Mouse (Mus musculus): Measurements from ENCODE around the gene Cyp2w1. TPM values are rescaled to one million over a fixed set of nuclear protein-coding genes. Genes with fewer than 3 reads are reported as not detected.

The Cyp2w1 gene
- total RNA-seq (2021) = not detected
- long read RNA-seq, experiment 1 = 0 reads
- long read RNA-seq, experiment 2 = 0 reads

DNA sequence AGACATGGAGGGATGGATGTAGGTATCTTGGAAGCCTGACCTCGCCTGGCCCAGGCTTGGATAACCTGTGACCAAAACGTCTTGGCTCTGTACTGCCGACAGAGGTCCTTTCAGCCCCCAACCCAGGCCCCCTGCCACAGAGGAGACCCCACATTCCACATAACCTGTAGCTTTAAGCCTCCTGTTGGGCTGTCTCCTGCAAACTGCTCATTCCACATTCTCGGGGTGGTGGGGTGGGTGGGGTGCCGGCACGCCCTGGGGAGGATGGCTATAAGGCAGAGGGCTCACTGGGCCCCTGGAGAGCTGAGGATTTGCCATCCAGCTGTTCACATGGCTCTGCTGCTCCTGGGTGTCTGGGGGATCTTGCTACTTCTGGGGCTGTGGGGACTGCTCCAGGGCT lies at the start of gene Cyp2w1:
Gene Cyp2w1 (plus strand): TSS at position 301 of the 400 bp plus-strand sequence.
- DNase-seq = no peak

DNA sequence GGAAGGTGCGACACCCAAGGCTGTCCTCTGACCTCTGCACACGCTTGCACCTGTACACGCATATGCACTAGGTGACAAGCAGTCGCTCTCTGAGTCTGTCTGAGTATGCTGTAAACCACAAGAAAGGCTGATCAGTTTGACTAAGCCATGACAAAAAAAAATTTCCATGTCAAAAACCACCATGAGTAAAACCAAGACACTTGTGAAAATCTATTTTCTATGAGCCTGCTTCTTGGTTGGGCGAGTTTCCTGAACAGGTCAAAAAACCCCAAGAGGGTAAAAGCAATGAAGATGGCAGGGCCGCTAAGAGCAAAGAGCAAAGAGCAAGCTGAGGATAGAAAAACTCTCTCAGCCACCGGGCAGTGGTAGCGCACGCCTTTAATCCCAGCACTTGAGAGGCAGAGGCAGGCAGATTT lies 48.8 kb upstream of the Cyp2w1 start:
- DNase-seq = no peak

GRCm38 (mm10) chr5:139309946-139310345 lies 42.5 kb upstream of the Cyp2w1 start:
- DNase-seq = no peak

GRCm38 (mm10) chr5:139310477-139310876 lies 41.9 kb upstream of the Cyp2w1 start:
- DNase-seq = no peak

GRCm38 (mm10) chr5:139311822-139312221 lies 40.6 kb upstream of the Cyp2w1 start:
- DNase-seq = no peak

DNA sequence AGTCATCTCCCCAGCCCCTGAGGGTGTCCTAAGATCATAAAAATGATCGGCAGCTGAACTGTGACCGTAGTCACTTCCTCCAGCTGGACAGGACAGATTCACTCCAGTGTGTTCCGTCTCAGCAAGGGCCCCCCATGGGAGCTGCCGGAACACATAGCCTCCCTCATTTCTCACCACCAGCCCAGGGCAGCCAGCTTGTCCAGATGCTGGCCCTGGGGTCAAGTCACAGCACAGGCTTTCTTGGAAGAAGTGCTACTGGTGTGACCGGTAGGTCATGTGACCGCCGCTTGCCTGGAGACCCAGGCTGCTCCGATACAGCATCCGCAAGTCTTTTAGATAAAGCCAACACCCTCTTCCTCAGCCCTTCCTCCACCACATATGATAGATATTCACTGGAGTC lies 38.9 kb upstream of the Cyp2w1 start:
- DNase-seq = no peak

- no peak for DNase-seq
Observed at GRCm38 (mm10) chr5:139314941-139315642, 37.3 kb upstream of the Cyp2w1 start.

- no peak for DNase-seq
Observed at GRCm38 (mm10) chr5:139316982-139317675, 35.3 kb upstream of the Cyp2w1 start.

- DNase-seq = no peak
Observed at GRCm38 (mm10) chr5:139317751-139318504, 34.5 kb upstream of the Cyp2w1 start.

- DNase-seq = no peak
Observed at GRCm38 (mm10) chr5:139320424-139320823, 32.0 kb upstream of the Cyp2w1 start.

GRCm38 (mm10) chr5:139321331-139321730 lies 31.1 kb upstream of the Cyp2w1 start:
- DNase-seq = no peak

DNA sequence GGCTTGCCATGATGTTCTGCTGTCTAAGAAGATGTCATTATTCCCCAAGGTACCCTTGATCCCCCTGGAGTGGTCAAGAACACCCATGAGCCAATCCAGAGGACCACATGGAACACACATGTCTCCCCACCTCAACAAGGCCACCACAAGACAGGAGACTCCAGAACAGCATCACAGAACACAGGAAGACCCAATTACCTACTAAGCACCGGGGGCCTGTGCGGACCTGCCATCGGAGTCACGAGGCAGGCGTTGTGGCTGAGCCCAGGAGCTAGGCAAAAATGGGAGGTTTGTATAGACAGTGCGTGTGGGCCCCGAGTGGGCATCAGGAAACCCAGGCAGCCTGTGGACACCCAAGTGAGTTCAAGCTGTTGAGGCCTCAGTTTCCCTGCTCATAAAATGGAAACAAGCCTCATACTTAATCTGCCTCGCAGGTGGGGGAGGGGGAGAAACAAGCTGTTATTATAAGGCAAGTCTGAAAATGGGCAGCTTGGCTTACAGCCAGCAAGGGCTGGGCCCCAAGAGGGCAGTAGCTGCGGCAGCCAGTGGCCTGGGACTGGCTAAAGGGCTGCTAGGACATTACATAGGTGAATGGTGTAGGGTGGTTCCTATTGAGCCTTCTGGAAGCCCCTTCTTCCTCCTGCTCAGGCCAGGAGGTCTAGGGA lies 29.0 kb upstream of the Cyp2w1 start:
- peak; percentile 46 for DNase-seq

- no peak for DNase-seq
Observed at GRCm38 (mm10) chr5:139324045-139324491, 28.3 kb upstream of the Cyp2w1 start.

DNA sequence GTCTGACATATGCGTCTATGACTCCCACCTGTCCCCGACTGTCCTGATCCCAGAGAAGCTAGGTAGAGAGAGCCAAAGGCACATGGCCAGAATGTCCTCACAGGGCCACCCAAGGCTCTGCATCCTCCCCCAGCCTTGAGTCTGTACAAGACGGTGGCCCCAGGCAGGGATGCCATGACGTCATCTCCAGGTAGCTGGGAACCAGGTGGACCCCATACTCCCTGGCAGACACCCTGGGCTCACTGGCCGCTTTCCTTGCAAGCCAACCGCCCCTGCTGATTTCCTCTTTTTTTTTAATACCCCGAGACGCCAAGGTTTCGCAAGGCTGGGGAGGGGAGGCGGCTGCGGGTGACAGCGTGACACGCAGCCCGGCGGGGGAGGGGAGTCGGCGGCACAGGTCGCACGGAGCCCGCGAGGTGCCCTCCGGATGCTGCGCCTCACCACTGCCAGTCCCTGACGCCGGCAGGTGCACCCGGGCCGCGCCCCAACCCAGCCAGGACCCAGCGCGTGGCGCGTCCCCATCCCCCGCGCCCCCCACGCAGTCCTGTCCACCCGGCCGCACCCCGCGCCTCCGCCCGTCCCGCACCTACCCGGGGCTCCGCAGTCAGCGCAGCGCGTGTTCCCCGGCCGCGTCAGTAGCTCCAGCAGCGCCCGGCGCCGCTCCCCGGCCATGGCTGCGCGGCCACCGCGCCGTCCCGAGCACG lies 27.6 kb upstream of the Cyp2w1 start:
- no peak for DNase-seq

- DNase-seq = peak; percentile 73
Observed at GRCm38 (mm10) chr5:139325395-139325966, 26.9 kb upstream of the Cyp2w1 start, which contains the start of gene Adap1. Adap1 (minus strand) TSS chr5:139325622.

- no peak for DNase-seq
Observed at GRCm38 (mm10) chr5:139326111-139326696, 26.2 kb upstream of the Cyp2w1 start.

DNA sequence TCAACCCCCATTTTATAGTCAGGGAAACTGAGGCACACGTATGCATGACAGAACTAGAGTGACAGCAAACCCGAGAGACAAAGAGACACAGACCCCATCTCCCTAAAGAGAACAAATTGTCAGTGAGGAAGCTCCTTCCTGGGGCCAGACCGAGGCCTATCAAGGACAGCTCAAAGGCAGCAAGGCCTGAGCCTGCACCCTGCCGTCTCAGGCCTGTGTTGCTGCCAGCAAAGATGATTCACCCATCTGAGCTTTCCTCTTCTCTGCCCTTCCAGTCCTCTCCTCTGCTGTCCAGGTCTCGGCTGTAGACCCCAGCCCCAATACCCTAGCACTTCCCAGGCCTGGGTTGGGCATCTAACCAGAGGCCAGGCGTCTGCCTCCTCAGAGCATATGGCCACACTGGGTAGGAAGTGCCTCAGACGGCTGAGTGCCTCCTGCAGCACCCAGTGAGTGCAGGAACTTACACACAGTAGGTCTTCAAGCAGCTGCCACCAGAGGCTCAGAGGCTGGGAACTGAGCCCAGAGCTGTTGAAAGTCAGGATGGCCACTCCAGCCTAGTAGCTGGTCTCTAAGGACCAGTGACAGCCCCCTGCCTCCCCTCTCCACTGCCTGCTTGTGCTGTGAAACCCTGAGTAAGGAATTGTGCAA lies 25.3 kb upstream of the Cyp2w1 start:
- no peak for DNase-seq

GRCm38 (mm10) chr5:139327634-139328020 lies 24.8 kb upstream of the Cyp2w1 start:
- DNase-seq = no peak

- no peak for DNase-seq
Observed at GRCm38 (mm10) chr5:139330766-139331165, 21.7 kb upstream of the Cyp2w1 start.

- peak; percentile 92 for DNase-seq
Observed at GRCm38 (mm10) chr5:139331742-139332141, 20.7 kb upstream of the Cyp2w1 start.

Data from adrenal gland, postnatal 10 days (tissue).